Mouse (Mus musculus): ENCODE measurements at regions not wholly inside any gene's neighbourhood (a gene's known extent, or its start where the extent isn't known, plus 50 kb on each side); places are given as distances from the start of the nearest gene placed in this dataset.
A peak's percentile ranks its signal among the peaks of the same experiment; 100 is the strongest.

GRCm38 (mm10) chr6:41136717-41137400 is 101.5 kb upstream of the 2210010C04Rik start:
- no peak for TF ChIP-seq POLR2A (IDR thresholded peaks at IDR 0.05; ENCODE audit: borderline replicate concordance, extremely low read depth, low read depth, low read length)
- peak; percentile 32; the same call in 1 of the 2 replicates for TF ChIP-seq CTCF (IDR thresholded peaks at IDR 0.05; ENCODE audit: insufficient read depth, low read length)
- no peak overlapping the region for H3K4me3 ChIP-seq (replicated peaks; ENCODE audit: extremely low read depth, low read depth, low read length)
- WGBS, result 31% methylated on average over 6 of the region's 6 CpGs
- H3K4me1 ChIP-seq (ENCODE audit: control insufficient read depth, insufficient read depth, low read length), result no peaks in the 10 kb centered on the region
- DNase-seq, result peak; percentile 13

- no peaks in the 10 kb centered on the region for H3K4me1 ChIP-seq (ENCODE audit: control insufficient read depth, insufficient read depth, low read length)
- WGBS, result 48% methylated on average over 4 of the region's 4 CpGs
- TF ChIP-seq POLR2A (IDR thresholded peaks at IDR 0.05; ENCODE audit: borderline replicate concordance, extremely low read depth, low read depth, low read length), result no peak
- TF ChIP-seq CTCF (IDR thresholded peaks at IDR 0.05; ENCODE audit: insufficient read depth, low read length), result no peak
- DNase-seq, result no peak
- H3K4me3 ChIP-seq (replicated peaks; ENCODE audit: extremely low read depth, low read depth, low read length), result no peak overlapping the region
These were observed 99.9 kb upstream of the 2210010C04Rik start for GRCm38 (mm10) chr6:41135160-41135559.

GRCm38 (mm10) chr6:41129906-41130305 is 94.6 kb upstream of the 2210010C04Rik start:
- Histone ChIP-seq H3K4me3 (replicated peaks; ENCODE audit: extremely low read depth, low read depth, low read length) (no peak overlapping the region), H3K4me1 (ENCODE audit: control insufficient read depth, insufficient read depth, low read length) (no peaks in the 10 kb centered on the region)
- no peak for TF ChIP-seq CTCF (IDR thresholded peaks at IDR 0.05; ENCODE audit: insufficient read depth, low read length)
- WGBS, result 82% methylated on average over 4 of the region's 4 CpGs
- no peak for DNase-seq

- H3K4me1 ChIP-seq (ENCODE audit: control insufficient read depth, insufficient read depth, low read length), result no peaks in the 10 kb centered on the region
- DNase-seq, result no peak
- H3K4me3 ChIP-seq (replicated peaks; ENCODE audit: extremely low read depth, low read depth, low read length), result no peak overlapping the region
- WGBS, result 61% methylated on average over 7 of the region's 7 CpGs
- no peak for TF ChIP-seq POLR2A (IDR thresholded peaks at IDR 0.05; ENCODE audit: borderline replicate concordance, extremely low read depth, low read depth, low read length)
- TF ChIP-seq CTCF (IDR thresholded peaks at IDR 0.05; ENCODE audit: insufficient read depth, low read length), result no peak
These were observed 92.5 kb upstream of the 2210010C04Rik start for GRCm38 (mm10) chr6:41127816-41128215.

- Histone ChIP-seq H3K4me3 (replicated peaks; ENCODE audit: extremely low read depth, low read depth, low read length) (no peak overlapping the region), H3K4me1 (ENCODE audit: control insufficient read depth, insufficient read depth, low read length) (no peaks in the 10 kb centered on the region)
- DNase-seq, result no peak
- TF ChIP-seq POLR2A (IDR thresholded peaks at IDR 0.05; ENCODE audit: borderline replicate concordance, extremely low read depth, low read depth, low read length) (no peak), CTCF (IDR thresholded peaks at IDR 0.05; ENCODE audit: insufficient read depth, low read length) (no peak)
These were observed 91.5 kb upstream of the 2210010C04Rik start for GRCm38 (mm10) chr6:41126855-41127254.

GRCm38 (mm10) chr6:41121641-41122040 is 86.3 kb upstream of the 2210010C04Rik start:
- 73% methylated on average over 3 of the region's 3 CpGs for WGBS
- DNase-seq, result no peak
- no peaks in the 10 kb centered on the region for H3K4me1 ChIP-seq (ENCODE audit: control insufficient read depth, insufficient read depth, low read length)
- no peak overlapping the region for H3K4me3 ChIP-seq (replicated peaks; ENCODE audit: extremely low read depth, low read depth, low read length)
- TF ChIP-seq POLR2A (IDR thresholded peaks at IDR 0.05; ENCODE audit: borderline replicate concordance, extremely low read depth, low read depth, low read length), result no peak
- TF ChIP-seq CTCF (IDR thresholded peaks at IDR 0.05; ENCODE audit: insufficient read depth, low read length), result no peak

- no peak overlapping the region for H3K4me3 ChIP-seq (replicated peaks; ENCODE audit: extremely low read depth, low read depth, low read length)
- DNase-seq, result no peak
- WGBS, result 66% methylated on average over 2 of the region's 2 CpGs
- no peaks in the 10 kb centered on the region for H3K4me1 ChIP-seq (ENCODE audit: control insufficient read depth, insufficient read depth, low read length)
- TF ChIP-seq CTCF (IDR thresholded peaks at IDR 0.05; ENCODE audit: insufficient read depth, low read length) (no peak), POLR2A (IDR thresholded peaks at IDR 0.05; ENCODE audit: borderline replicate concordance, extremely low read depth, low read depth, low read length) (no peak)
These were observed 83.9 kb upstream of the 2210010C04Rik start for GRCm38 (mm10) chr6:41119176-41119575.

- Histone ChIP-seq H3K4me3 (replicated peaks; ENCODE audit: extremely low read depth, low read depth, low read length) (no peak overlapping the region), H3K4me1 (ENCODE audit: control insufficient read depth, insufficient read depth, low read length) (no peaks in the 10 kb centered on the region)
- WGBS, result 7% methylated on average over 7 of the region's 7 CpGs
- peak; percentile 9 for DNase-seq
- TF ChIP-seq CTCF (IDR thresholded peaks at IDR 0.05; ENCODE audit: insufficient read depth, low read length) (peak; percentile 24), POLR2A (IDR thresholded peaks at IDR 0.05; ENCODE audit: borderline replicate concordance, extremely low read depth, low read depth, low read length) (no peak)
These were observed 83.1 kb upstream of the 2210010C04Rik start for GRCm38 (mm10) chr6:41118201-41118976.

- 41% methylated on average over 1 of the region's 1 CpGs for WGBS
- DNase-seq, result no peak
- TF ChIP-seq POLR2A (IDR thresholded peaks at IDR 0.05; ENCODE audit: borderline replicate concordance, extremely low read depth, low read depth, low read length), result no peak
- no peak for TF ChIP-seq CTCF (IDR thresholded peaks at IDR 0.05; ENCODE audit: insufficient read depth, low read length)
- no peaks in the 10 kb centered on the region for H3K4me1 ChIP-seq (ENCODE audit: control insufficient read depth, insufficient read depth, low read length)
- H3K4me3 ChIP-seq (replicated peaks; ENCODE audit: extremely low read depth, low read depth, low read length), result no peak overlapping the region
These were observed 78.6 kb upstream of the 2210010C04Rik start for GRCm38 (mm10) chr6:41113943-41114342.

Measured in lung, adult 2 months (tissue).